Mouse (Mus musculus) lung, embryonic 16.5 days (tissue): Measurements from ENCODE around the gene Dolk. TPM values are rescaled to one million over a fixed set of nuclear protein-coding genes. Genes with fewer than 3 reads are reported as not detected.

Experiments
- ATAC-seq: fragments of 200-750 bp; cut with Nextera tagmentation; 2 replicates; pipeline ENCODE4 v1.8.0; 2017; ENCODE audit warnings: low read depth, mild to moderate bottlenecking, moderate library complexity
- H3K27ac ChIP-seq: fragments of 300-500 bp; sonication (generic); 2 replicates; pipeline ENCODE4 v1.5.1; 2014; ENCODE audit warnings: mild to moderate bottlenecking, control low read depth, low read length
- H3K27me3 ChIP-seq: fragments of 300-500 bp; sonication (generic); 2 replicates; pipeline ENCODE4 v1.6.1; 2014; ENCODE audit warnings: low read depth, low read length, mixed read lengths; ENCODE audit not compliant: control insufficient read depth, insufficient read depth
- H3K36me3 ChIP-seq: fragments of 300-500 bp; sonication (generic); 2 replicates; pipeline ENCODE4 v1.6.1; 2014; ENCODE audit warnings: low read length; ENCODE audit not compliant: control insufficient read depth, insufficient read depth
- H3K4me1 ChIP-seq: fragments of 300-500 bp; sonication (generic); replicated peaks from 2 replicates; pipeline ENCODE4 v1.6.1; 2014; ENCODE audit warnings: low read length, mixed read lengths; ENCODE audit not compliant: control insufficient read depth, insufficient read depth
- H3K4me2 ChIP-seq: fragments of 300-500 bp; sonication (generic); 2 replicates; pipeline ENCODE4 v1.6.1; 2014; ENCODE audit warnings: low read depth, low read length, control low read depth
- H3K4me3 ChIP-seq: fragments of 300-500 bp; sonication (generic); 2 replicates; pipeline ENCODE4 v1.5.1; 2014; ENCODE audit warnings: mild to moderate bottlenecking, low read length, control low read depth
- H3K9ac ChIP-seq: fragments of 300-500 bp; sonication (generic); 2 replicates; pipeline ENCODE4 v1.6.1; 2014; ENCODE audit warnings: low read length, control low read depth
- H3K9me3 ChIP-seq: fragments of 300-500 bp; sonication (generic); 2 replicates; pipeline ENCODE4 v1.6.1; 2016; ENCODE audit warnings: low read length; ENCODE audit not compliant: control insufficient read depth
- WGBS: fragments of 180-500 bp; shearing (Covaris S2); extraction: QIAGEN DNeasy Blood & Tissue Kit; methylation state at CpG from one replicate; pipeline ENCODE4 v1.1.7; 2014; 5-methylcytosine and 5-hydroxymethylcytosine counted together
- polyA plus RNA-seq: library from polyadenylated mRNA; unstranded; fragments of >200 nt; fragmentation: Nextera tagmentation; extraction: Ambion mirVana; gene quantifications from 2 replicates; pipeline ENCODE4 v1.2.1, GENCODE M21; 2015

Dolk gene
- polyA plus RNA-seq: 30.3 and 31.4 TPM in 2 replicates

DNA sequence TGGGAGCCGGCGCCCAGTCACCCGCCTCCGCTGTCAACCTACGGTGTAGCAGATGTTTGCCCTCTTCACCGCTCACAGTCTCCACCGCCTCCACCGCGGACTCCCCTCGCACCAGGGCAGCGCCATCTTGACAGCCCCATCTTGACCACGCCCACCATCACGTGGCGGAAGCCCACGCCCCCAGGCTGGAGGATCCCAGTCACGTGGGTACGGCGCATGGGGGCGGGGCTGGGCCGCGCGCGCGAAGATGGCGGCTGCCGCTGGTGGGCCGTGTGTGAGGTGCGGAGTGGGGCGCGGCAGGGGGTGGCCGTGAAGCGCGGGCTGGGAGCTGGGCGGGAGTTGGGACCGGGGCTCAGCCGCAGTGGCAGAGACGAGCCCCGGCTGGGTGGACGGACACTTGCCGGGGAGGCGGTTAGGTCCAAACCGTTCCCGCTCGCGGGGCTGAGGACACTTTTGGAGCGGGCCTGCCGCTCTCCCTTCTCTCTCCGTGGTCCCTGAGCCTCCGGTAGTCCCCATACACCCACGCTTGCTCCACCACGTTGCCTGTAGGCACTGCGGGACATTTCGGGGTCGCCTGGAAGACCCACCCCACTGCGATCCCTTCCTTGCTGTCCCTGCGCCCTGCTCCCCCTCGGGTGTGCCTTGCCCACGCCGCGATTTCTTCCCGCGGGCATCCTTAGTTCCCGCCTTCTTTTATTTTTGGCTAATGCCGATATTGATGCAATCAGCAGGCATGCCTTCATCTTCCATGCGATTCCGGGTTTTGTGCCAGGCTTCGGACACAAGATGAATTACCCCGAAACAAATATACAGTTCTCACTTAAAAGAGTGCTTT lies at the start of gene Dolk, which contains the start of gene Nup188:
Gene Dolk, minus strand, starts transcription at position 143 of the 835 bp plus-strand sequence.
Gene Nup188, plus strand, starts transcription at position 206 of the 835 bp plus-strand sequence.
- H3K27ac ChIP-seq: peak within 1 kb of the TSS; percentile 63
- peaks cover 17% of the 10 kb centered on the region for H3K4me1 ChIP-seq
- peak; percentile 97 for ATAC-seq
- peak within 1 kb of the TSS; percentile 90 for H3K9ac ChIP-seq
- H3K4me2 ChIP-seq: peak within 1 kb of the TSS; percentile 91
- H3K36me3 ChIP-seq: no peaks in the 10 kb centered on the region
- under 1% methylated on average over 58 of the region's 68 CpGs for WGBS
- no peaks in the 10 kb centered on the region for H3K27me3 ChIP-seq
- no peaks in the 10 kb centered on the region for H3K9me3 ChIP-seq
- peak within 1 kb of the TSS; percentile 92 for H3K4me3 ChIP-seq

DNA sequence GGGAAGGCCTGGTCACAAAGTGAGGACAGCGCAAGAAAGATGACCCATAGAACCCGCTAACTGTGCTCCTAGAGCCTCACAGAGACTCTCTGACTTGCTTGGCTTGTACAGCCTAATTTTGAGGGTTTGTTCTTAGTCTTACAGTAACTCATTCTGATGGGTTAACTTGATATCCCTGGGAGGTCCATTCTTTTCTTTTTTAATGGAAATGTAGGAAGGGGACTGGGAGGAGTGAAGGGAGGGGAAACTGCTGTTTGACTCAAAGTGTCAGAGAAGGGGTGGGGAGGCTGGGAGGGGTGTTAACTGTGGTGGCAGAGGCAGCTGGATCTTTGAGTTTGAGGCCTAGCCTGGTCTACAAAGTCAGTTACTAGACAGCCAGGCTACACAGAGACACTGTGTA lies 49.2 kb upstream of the Dolk start:
- no peak overlapping the region for H3K4me2 ChIP-seq
- H3K27ac ChIP-seq: no peak overlapping the region
- no peak for ATAC-seq
- no peaks in the 10 kb centered on the region for H3K27me3 ChIP-seq
- no peaks in the 10 kb centered on the region for H3K9me3 ChIP-seq
- 94% methylated on average over 2 of the region's 2 CpGs for WGBS
- no peak overlapping the region for H3K9ac ChIP-seq
- H3K4me3 ChIP-seq: no peak overlapping the region
- H3K4me1 ChIP-seq: no peaks in the 10 kb centered on the region
- H3K36me3 ChIP-seq: peaks cover 50% of the 10 kb centered on the region

GRCm38 (mm10) chr2:30328791-30329190 lies 42.7 kb upstream of the Dolk start:
- Histone ChIP-seq H3K4me2 (no peak overlapping the region), H3K4me1 (no peaks in the 10 kb centered on the region), H3K27me3 (no peaks in the 10 kb centered on the region), H3K27ac (no peak overlapping the region), H3K9me3 (no peaks in the 10 kb centered on the region), H3K4me3 (no peak overlapping the region), H3K36me3 (peaks cover 55% of the 10 kb centered on the region), H3K9ac (no peak overlapping the region)
- 83% methylated on average over 3 of the region's 3 CpGs for WGBS
- ATAC-seq: no peak

DNA sequence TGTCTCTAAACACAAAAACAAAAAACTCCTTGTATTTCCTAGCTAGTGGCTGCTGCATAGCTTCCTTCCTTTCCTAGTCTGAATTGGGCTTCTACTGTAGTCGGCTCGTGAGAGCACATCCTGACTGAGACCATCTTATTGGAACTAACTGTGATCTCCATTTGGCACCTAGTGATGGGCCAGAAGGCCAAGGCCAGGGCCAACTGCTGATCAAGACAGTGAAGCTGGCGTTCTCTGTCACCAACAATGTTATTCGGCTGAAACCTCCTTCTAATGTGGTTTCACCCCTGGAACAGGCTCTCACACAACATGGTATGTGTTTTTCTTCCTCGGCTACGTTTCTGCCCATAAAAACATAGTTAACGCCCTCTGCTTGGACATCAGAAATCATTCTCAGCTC lies 41.1 kb upstream of the Dolk start:
- no peaks in the 10 kb centered on the region for H3K4me1 ChIP-seq
- ATAC-seq: no peak
- no peaks in the 10 kb centered on the region for H3K27me3 ChIP-seq
- H3K4me2 ChIP-seq: no peak overlapping the region
- no peak overlapping the region for H3K4me3 ChIP-seq
- 83% methylated on average over 7 of the region's 7 CpGs for WGBS
- no peaks in the 10 kb centered on the region for H3K9me3 ChIP-seq
- no peak overlapping the region for H3K27ac ChIP-seq
- peaks cover 52% of the 10 kb centered on the region for H3K36me3 ChIP-seq
- no peak overlapping the region for H3K9ac ChIP-seq

GRCm38 (mm10) chr2:30325296-30325695 lies 39.2 kb upstream of the Dolk start:
- Histone ChIP-seq H3K27me3 (no peaks in the 10 kb centered on the region), H3K9me3 (no peaks in the 10 kb centered on the region), H3K4me2 (no peak overlapping the region), H3K4me3 (no peak overlapping the region), H3K36me3 (peaks cover 54% of the 10 kb centered on the region), H3K4me1 (no peaks in the 10 kb centered on the region), H3K9ac (no peak overlapping the region), H3K27ac (no peak overlapping the region)
- 94% methylated on average over 5 of the region's 5 CpGs for WGBS
- no peak for ATAC-seq

- no peaks in the 10 kb centered on the region for H3K4me1 ChIP-seq
- ATAC-seq: no peak
- H3K4me3 ChIP-seq: no peak overlapping the region
- 94% methylated on average over 7 of the region's 7 CpGs for WGBS
- no peak overlapping the region for H3K27ac ChIP-seq
- no peak overlapping the region for H3K9ac ChIP-seq
- H3K27me3 ChIP-seq: no peaks in the 10 kb centered on the region
- H3K36me3 ChIP-seq: peaks cover 41% of the 10 kb centered on the region
- no peaks in the 10 kb centered on the region for H3K9me3 ChIP-seq
- no peak overlapping the region for H3K4me2 ChIP-seq
Observed at GRCm38 (mm10) chr2:30323111-30323510, 37.0 kb upstream of the Dolk start.

GRCm38 (mm10) chr2:30319260-30319659 lies 33.1 kb upstream of the Dolk start:
- no peak overlapping the region for H3K4me2 ChIP-seq
- peaks cover 41% of the 10 kb centered on the region for H3K36me3 ChIP-seq
- H3K9ac ChIP-seq: no peak overlapping the region
- ATAC-seq: no peak
- H3K4me1 ChIP-seq: no peaks in the 10 kb centered on the region
- no peak overlapping the region for H3K27ac ChIP-seq
- H3K9me3 ChIP-seq: no peaks in the 10 kb centered on the region
- WGBS: 67% methylated on average over 4 of the region's 4 CpGs
- H3K27me3 ChIP-seq: no peaks in the 10 kb centered on the region
- H3K4me3 ChIP-seq: no peak overlapping the region

DNA sequence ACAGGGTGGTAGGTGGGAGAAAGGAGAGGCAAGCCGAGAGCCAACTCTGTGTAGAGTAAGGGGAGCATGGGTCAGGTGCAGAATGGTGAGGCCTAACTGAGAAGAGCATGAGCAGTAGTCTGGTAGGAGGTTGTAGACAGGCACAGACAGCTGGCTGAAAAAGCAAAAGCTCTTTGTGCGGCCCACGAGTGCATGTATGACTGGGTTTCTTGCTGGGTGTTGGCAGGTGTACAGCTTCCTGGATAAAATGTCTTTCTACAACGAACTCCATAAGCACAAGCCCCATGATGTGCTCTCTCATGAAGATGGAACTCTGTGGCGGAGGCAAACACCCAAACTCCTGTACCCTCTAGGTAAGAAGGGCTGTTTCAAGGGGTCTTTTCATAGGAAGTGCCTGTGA lies 30.8 kb upstream of the Dolk start:
- Histone ChIP-seq H3K27me3 (no peaks in the 10 kb centered on the region), H3K36me3 (peaks cover 36% of the 10 kb centered on the region), H3K9ac (no peak overlapping the region), H3K27ac (no peak overlapping the region), H3K4me3 (no peak overlapping the region), H3K4me1 (no peaks in the 10 kb centered on the region), H3K9me3 (no peaks in the 10 kb centered on the region), H3K4me2 (no peak overlapping the region)
- ATAC-seq: no peak
- 96% methylated on average over 5 of the region's 5 CpGs for WGBS

- no peak overlapping the region for H3K4me2 ChIP-seq
- no peak overlapping the region for H3K4me3 ChIP-seq
- WGBS: 91% methylated on average over 4 of the region's 4 CpGs
- ATAC-seq: no peak
- H3K27ac ChIP-seq: no peak overlapping the region
- no peaks in the 10 kb centered on the region for H3K4me1 ChIP-seq
- no peaks in the 10 kb centered on the region for H3K27me3 ChIP-seq
- H3K9ac ChIP-seq: no peak overlapping the region
- peaks cover 36% of the 10 kb centered on the region for H3K36me3 ChIP-seq
- no peaks in the 10 kb centered on the region for H3K9me3 ChIP-seq
Observed at GRCm38 (mm10) chr2:30316136-30316535, 30.0 kb upstream of the Dolk start.
